Mouse (Mus musculus) C3H10T1/2 (cell line): ENCODE data around the gene Prkaa2. TPM values are rescaled to one million over a fixed set of nuclear protein-coding genes. Genes with fewer than 3 reads are reported as not detected.

Experiments
- polyA plus RNA-seq, 2 experiments: library from polyadenylated mRNA; unstranded; fragments of >200 nt; fragmentation: generic; extraction: Trizol; gene quantifications; one replicate each; pipeline ENCODE4 v1.2.1; 2012; ENCODE audit warnings: missing spikeins in 2 of 2

The Prkaa2 gene
- polyA plus RNA-seq = under 1 TPM; 0.02 to 0.39 TPM

GRCm38 (mm10) chr4:105109199-105109989 lies at the start of gene Prkaa2:
Prkaa2 (minus strand) TSS chr4:105109890.

DNA sequence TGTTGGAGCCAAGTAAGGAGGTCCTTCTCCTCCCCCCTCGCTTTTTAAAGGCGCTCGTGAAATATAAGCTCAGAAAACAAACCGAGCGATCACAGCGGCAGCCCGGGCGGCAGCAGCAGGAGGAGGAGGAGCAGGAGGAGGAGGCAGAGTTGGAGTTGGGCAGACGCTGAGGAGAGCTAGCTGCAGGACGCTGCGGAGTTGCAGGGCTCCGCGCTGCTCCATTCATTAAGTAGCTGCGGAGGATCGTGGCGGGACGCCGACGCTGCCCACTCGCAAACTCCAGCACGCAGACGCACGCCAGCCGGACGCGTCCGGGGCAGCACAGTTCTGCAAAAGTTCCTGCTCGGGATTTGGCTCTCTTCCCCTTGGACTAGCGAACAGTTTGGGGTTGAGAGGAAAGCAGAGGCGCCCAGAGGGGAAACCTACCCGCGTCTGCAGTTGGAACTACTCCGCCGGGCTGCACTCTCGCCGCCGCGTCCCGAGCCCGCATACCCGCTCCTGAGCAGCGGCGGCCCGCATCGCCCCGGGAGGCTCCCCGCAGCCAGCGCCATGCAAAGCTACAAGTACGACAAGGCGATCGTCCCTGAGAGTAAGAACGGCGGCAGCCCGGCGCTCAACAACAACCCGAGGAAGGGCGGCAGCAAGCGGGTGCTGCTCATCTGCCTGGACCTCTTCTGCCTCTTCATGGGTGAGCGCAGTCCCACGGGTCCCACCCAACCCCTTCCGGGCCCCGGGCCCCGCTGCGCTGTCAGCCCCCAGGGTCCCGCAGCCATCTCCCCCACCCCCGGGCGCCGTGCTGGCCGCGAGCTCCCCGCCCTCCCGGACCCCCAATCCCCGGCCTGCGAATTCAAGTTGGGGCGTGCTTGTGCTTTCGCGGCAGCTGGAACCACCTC lies 47.8 kb upstream of the Prkaa2 start, which contains the start of gene Plpp3:
Gene Plpp3 (plus strand): TSS at position 72 of the 893 bp plus-strand sequence.

Other genes starting within 250 kb of the Prkaa2 start
- not detected for gene C8a, start 233.5 kb downstream of the Prkaa2 start, polyA plus RNA-seq
- under 1 TPM; 0.07 TPM for gene Fyb2, start 196.4 kb downstream of the Prkaa2 start, polyA plus RNA-seq
- gene Plpp3, start 47.5 kb upstream of the Prkaa2 start, polyA plus RNA-seq = 10 to 100 TPM in 1 of 2 experiments, 1 to 10 TPM in 1; 2.0 to 65.2 TPM